Mouse (Mus musculus) lung, postnatal 0 days (tissue): Measurements from ENCODE around the gene Prkag2. TPM values are rescaled to one million over a fixed set of nuclear protein-coding genes. Genes with fewer than 3 reads are reported as not detected.
A peak's percentile ranks its signal among the peaks of the same experiment; 100 is the strongest.

Source experiments
- ATAC-seq: fragments of 200-750 bp; cut with Nextera tagmentation; 2 replicates; pipeline ENCODE4 v1.8.0; 2017; ENCODE audit warnings: moderate library complexity
- DNase-seq: peaks from one replicate; pipeline ENCODE4 v3.0.0-alpha.2; 2016; ENCODE audit warnings: low spot score
- H3K27ac ChIP-seq: fragments of 300-500 bp; sonication (generic); 2 replicates; pipeline ENCODE4 v1.5.1; 2014; ENCODE audit warnings: antibody characterized with exemption, mild to moderate bottlenecking, low read length, mixed read lengths
- H3K27me3 ChIP-seq: fragments of 300-500 bp; sonication (generic); replicated peaks from 2 replicates; pipeline ENCODE4 v1.6.1; 2014; ENCODE audit warnings: low read length, mixed read lengths; ENCODE audit not compliant: insufficient read depth
- H3K36me3 ChIP-seq: fragments of 300-500 bp; sonication (generic); 2 replicates; pipeline ENCODE4 v1.6.1; 2014; ENCODE audit warnings: low read length, mixed read lengths; ENCODE audit not compliant: insufficient read depth
- H3K4me1 ChIP-seq: fragments of 300-500 bp; sonication (generic); 2 replicates; pipeline ENCODE4 v1.6.1; 2014; ENCODE audit warnings: antibody characterized with exemption, low read depth, low read length, mixed read lengths; ENCODE audit not compliant: insufficient read depth
- H3K4me2 ChIP-seq: fragments of 300-500 bp; sonication (generic); replicated peaks from 2 replicates; pipeline ENCODE4 v1.6.1; 2014; ENCODE audit warnings: low read depth, mild to moderate bottlenecking, low read length, moderate library complexity, mixed read lengths
- H3K4me3 ChIP-seq: fragments of 300-500 bp; sonication (generic); 2 replicates; pipeline ENCODE4 v1.5.1; 2014; ENCODE audit warnings: low read depth, low read length
- H3K9ac ChIP-seq: fragments of 300-500 bp; sonication (generic); replicated peaks from 2 replicates; pipeline ENCODE4 v1.6.1; 2014; ENCODE audit warnings: low read depth, mild to moderate bottlenecking
- H3K9me3 ChIP-seq: fragments of 300-500 bp; sonication (generic); 2 replicates; pipeline ENCODE4 v1.6.1; 2016; ENCODE audit warnings: low read length, mixed read lengths
- CTCF ChIP-seq: IDR thresholded peaks from 2 replicates; pipeline ENCODE4 v1.5.1; 2016; ENCODE audit warnings: antibody characterized with exemption, mild to moderate bottlenecking
- EP300 ChIP-seq: IDR thresholded peaks from 2 replicates; pipeline ENCODE4 v1.6.1; 2016; ENCODE audit warnings: antibody characterized with exemption, mild to moderate bottlenecking, control low read depth
- WGBS: fragments of 180-500 bp; shearing (Covaris S2); extraction: QIAGEN DNeasy Blood & Tissue Kit; methylation state at CpG from one replicate; pipeline ENCODE4 v1.1.7; 2014; 5-methylcytosine and 5-hydroxymethylcytosine counted together
- polyA plus RNA-seq: library from polyadenylated mRNA; unstranded; fragments of >200 nt; fragmentation: Nextera tagmentation; extraction: Ambion mirVana; gene quantifications from 2 replicates; pipeline ENCODE4 v1.2.1, GENCODE M21; 2015

Prkag2 gene
- polyA plus RNA-seq, 1 experiment from 2014 or later = 16.2 TPM

DNA sequence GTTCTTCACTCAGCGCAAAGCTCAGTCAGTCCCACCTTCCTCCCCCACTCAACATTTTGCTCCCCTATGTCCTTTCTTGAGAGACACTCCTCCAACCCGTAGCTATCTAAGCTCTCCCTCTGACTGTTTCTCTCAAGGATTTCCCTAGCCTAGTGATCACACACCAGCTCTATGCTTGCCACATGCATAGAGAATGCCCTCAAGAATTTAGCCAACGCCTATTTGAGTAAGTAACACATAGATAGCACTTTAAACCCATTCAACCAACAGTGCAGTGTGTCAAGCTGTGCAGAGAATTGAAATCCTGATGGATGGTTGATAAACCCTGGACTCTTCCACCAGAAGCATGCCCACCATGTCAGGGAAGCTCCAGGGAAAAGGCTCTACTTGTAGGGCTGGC lies 268.5 kb downstream of the Prkag2 start:
- TF ChIP-seq EP300 = no peak
- no peak for TF ChIP-seq CTCF
- peaks cover 11% of the 10 kb centered on the region; the same call in 1 of the 2 replicates for H3K4me1 ChIP-seq
- H3K4me3 ChIP-seq = no peak overlapping the region
- no peaks in the 10 kb centered on the region for H3K27me3 ChIP-seq
- no peaks in the 10 kb centered on the region for H3K9me3 ChIP-seq
- DNase-seq (no peak), ATAC-seq (peak; percentile 17; the same call in 1 of the 2 replicates)
- WGBS = 74% methylated on average over 3 of the region's 3 CpGs
- H3K36me3 ChIP-seq = no peaks in the 10 kb centered on the region
- no peak overlapping the region for H3K9ac ChIP-seq
- H3K27ac ChIP-seq = no peak overlapping the region
- no peak overlapping the region for H3K4me2 ChIP-seq

DNA sequence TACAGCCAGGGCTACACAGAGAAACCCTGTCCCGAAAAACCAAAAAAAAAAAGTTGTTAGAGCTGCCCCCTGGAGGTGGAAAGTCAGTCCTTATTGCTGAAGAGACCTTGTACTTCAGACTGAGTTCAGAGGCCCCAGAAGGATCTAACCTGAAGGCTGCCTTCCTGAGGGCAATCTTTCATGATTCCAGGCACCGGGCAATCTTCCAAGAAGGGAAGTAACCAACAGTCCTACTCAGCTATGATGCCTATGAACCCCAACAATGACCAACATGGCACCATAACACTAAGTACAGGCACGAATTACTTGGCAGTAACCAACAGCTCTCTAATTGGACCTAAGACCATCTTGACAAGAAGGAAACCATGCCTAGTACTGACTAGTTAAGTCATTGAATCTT lies 272.0 kb downstream of the Prkag2 start:
- H3K4me2 ChIP-seq = no peak overlapping the region
- H3K27ac ChIP-seq = no peak overlapping the region
- H3K36me3 ChIP-seq = no peaks in the 10 kb centered on the region
- 81% methylated on average over 3 of the region's 3 CpGs for WGBS
- DNase-seq (no peak), ATAC-seq (no peak)
- no peak overlapping the region for H3K4me3 ChIP-seq
- TF ChIP-seq CTCF (no peak), EP300 (no peak)
- H3K4me1 ChIP-seq = peaks cover 24% of the 10 kb centered on the region; the same call in 1 of the 2 replicates
- no peak overlapping the region for H3K9ac ChIP-seq
- H3K27me3 ChIP-seq = no peaks in the 10 kb centered on the region
- H3K9me3 ChIP-seq = no peaks in the 10 kb centered on the region

DNA sequence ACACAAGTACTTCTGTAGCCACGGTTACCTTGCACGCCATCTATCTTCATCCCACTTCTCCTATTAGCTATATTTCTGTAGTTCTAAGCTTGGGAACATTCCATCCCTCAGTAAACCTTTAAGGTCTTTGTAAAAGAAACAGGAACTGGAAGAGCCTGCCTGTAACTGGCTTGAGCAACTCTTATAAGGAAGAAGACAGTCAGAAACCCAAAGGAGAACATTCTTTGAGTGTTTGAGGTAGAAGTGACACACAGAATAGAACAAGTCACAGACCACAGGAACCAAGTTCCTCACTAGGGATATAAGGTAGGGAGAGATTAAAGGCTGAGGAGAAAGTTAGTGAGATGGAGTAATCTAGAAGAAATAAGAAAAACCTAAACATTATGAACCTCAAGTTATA lies 273.3 kb downstream of the Prkag2 start:
- no peaks in the 10 kb centered on the region for H3K9me3 ChIP-seq
- H3K27me3 ChIP-seq = no peaks in the 10 kb centered on the region
- WGBS = 77% methylated on average over 2 of the region's 2 CpGs
- H3K4me2 ChIP-seq = no peak overlapping the region
- ATAC-seq = no peak
- H3K9ac ChIP-seq = no peak overlapping the region
- no peaks in the 10 kb centered on the region for H3K36me3 ChIP-seq
- peaks cover 22% of the 10 kb centered on the region; the same call in 1 of the 2 replicates for H3K4me1 ChIP-seq
- TF ChIP-seq EP300 (no peak), CTCF (no peak)
- no peak overlapping the region for H3K4me3 ChIP-seq
- H3K27ac ChIP-seq = no peak overlapping the region
- DNase-seq = peak; percentile 51

DNA sequence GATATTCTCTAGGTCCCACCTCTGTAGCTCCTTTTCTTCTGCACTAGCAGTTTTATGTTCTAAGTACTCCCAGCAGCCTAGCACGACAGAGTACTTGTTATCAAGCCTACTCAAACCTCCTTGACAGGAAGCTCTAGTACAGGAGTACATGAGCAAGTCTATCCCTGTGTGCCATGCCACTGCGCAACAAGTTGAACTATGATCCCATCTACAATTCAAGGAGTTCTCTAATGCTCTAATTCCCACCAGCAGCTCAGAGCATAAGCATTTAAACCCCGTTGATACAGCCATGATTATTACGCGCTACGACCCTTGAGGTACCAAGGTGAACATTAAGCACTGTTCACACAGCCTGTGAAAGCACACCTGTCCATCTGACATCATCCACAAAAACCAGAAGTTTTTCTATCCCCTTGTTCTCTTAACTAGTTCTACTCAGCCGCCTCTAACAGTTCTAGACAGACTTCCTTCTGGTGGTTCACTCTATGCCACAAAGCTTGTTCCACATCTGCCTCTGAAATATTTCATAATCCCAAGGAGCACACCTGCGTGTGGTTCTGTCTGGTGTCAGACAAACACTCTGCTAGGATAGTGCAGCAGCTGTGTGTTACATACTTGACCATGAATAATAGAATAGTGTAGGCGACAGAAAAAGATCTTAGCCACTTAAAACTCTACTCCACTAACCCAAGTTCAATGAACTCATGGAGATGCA lies 274.2 kb downstream of the Prkag2 start:
- peak; percentile 91 for ATAC-seq
- H3K4me2 ChIP-seq = no peak overlapping the region
- no peaks in the 10 kb centered on the region for H3K9me3 ChIP-seq
- H3K9ac ChIP-seq = no peak overlapping the region
- H3K27ac ChIP-seq = peak overlapping the region; percentile 43; the same call in 1 of the 2 replicates
- WGBS = 59% methylated on average over 9 of the region's 9 CpGs
- TF ChIP-seq CTCF (no peak), EP300 (no peak)
- no peaks in the 10 kb centered on the region for H3K27me3 ChIP-seq
- H3K4me3 ChIP-seq = no peak overlapping the region
- DNase-seq = peak; percentile 75
- H3K36me3 ChIP-seq = no peaks in the 10 kb centered on the region
- H3K4me1 ChIP-seq = peaks cover 22% of the 10 kb centered on the region; the same call in 1 of the 2 replicates

DNA sequence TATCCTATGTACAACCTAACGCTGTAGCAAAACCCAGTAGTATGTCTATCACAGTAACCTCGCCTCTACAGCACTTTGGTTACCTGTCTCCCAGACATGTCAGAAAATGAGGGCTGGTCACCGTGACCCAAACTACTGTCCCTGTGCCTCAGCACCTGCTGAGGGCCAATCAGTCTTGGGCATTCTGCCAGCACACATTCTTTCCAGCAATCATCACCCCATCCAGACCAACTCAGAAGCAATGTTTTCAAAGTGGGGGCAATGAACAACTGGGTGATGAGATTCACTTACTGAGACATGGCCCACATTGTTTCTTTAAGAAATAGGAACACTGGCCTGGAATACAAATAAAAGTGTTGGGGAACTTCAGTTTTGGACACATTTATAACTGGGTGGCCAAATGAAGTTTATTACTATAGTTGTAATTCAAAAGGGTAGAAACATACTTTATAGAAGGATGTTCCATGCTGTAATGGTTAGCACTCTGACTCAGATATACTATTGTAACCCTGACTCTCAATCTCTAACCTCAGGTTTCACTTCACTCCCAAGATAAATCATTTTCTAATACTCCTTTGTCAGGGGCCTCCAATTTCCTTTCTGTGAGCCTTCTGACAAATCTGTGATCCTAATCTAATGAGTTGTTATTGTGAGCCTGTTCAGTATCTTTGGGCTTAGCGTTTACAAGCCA lies 274.9 kb downstream of the Prkag2 start:
- no peaks in the 10 kb centered on the region for H3K9me3 ChIP-seq
- no peaks in the 10 kb centered on the region for H3K27me3 ChIP-seq
- no peak overlapping the region for H3K27ac ChIP-seq
- H3K4me1 ChIP-seq = peaks cover 22% of the 10 kb centered on the region; the same call in 1 of the 2 replicates
- no peak overlapping the region for H3K9ac ChIP-seq
- no peak overlapping the region for H3K4me2 ChIP-seq
- H3K36me3 ChIP-seq = no peaks in the 10 kb centered on the region
- H3K4me3 ChIP-seq = no peak overlapping the region
- WGBS = 60% methylated on average over 4 of the region's 4 CpGs
- ATAC-seq = peak; percentile 42; the same call in 1 of the 2 replicates
- no peak for DNase-seq
- TF ChIP-seq EP300 = no peak

DNA sequence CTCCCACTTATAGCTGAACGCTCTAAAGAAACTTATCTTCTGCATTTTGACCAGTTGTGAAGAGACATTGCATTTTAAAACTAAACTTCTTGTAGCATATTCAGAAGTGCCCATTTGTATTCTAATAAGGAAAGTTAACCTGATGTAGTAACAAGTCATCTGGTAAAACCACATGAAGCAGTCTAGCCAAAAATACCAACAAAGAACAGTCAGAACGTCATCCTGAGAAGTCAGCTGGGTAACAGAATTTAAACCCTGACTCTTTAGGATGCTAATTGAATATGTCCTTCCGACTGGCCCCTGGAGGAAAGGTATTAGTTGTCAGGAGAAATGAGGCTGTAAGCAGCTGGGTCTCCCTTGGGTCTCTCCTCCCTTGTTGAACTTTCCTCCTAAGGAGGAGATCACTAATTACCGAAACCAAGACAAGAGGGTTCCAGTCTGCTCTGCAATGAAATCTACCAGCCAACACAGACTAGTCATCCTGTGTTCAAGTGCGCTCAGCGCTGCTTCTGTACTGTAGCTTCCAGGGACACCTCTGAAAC lies 276.5 kb downstream of the Prkag2 start:
- Histone ChIP-seq H3K4me3 (no peak overlapping the region), H3K36me3 (no peaks in the 10 kb centered on the region), H3K27ac (no peak overlapping the region), H3K9ac (no peak overlapping the region), H3K9me3 (no peaks in the 10 kb centered on the region), H3K27me3 (no peaks in the 10 kb centered on the region), H3K4me2 (no peak overlapping the region), H3K4me1 (peaks cover 22% of the 10 kb centered on the region; the same call in 1 of the 2 replicates)
- TF ChIP-seq CTCF = no peak
- no peak for TF ChIP-seq EP300
- 84% methylated on average over 6 of the region's 6 CpGs for WGBS
- ATAC-seq (no peak), DNase-seq (no peak)
